Mouse (Mus musculus) urinary bladder, postnatal 25 days (tissue): Measurements from ENCODE around the gene Trmt61a.
"Not testable (repeated sequence)": the region's sequence is repeated elsewhere in the genome, so short reads cannot be mapped to it uniquely, and the experiment has no call there.

Source experiments
- DNase-seq: peaks from one replicate; pipeline ENCODE4 v3.0.0; 2022; ENCODE audit warnings: low spot score

The Trmt61a gene

DNA sequence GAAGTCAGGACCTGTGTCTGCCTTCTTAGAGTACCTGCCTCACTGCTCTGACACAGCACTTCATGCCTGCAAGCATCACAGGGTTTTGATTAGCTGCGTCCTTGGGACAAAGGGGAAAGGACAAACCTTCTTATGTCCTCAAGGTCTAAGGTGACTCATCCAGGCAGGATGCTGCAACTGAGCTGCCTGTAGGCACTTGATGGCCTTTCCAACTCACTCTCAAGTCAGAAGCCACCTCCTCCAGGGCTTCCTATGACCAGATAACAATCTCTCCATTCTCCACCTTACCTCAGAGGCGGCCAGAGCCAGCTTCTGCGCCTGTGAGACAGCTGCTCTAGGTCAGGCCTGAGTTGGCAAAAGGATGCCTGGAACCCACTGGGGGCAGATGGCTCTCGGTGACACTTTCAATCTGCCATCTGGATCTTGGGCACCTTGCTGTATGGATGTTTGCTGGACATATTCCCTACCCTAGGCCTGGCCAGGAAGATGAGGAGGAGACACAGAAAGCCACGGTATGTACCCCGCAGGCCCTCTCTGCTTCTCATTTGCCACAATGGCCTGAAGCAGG, 20.5 kb downstream of the Trmt61a start:
- DNase-seq, result no peak

DNA sequence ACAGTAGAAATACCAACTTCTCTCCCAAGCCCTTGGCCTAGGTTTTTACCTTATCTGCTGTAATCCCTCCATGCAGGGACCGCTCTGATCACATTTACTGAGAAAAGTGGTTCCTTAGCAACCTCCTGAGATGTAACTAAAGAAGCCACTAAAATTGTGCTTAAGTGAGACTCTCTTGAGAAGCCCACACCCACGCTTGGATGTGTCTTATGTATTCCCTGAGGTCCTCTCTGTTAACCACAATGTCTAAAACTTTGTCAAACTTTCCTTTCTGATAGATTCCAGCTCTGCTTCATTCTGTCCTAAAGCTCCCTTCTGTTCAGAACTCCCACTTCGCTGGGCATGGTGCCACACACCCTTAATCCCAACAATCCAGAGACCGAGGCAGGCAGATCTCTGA, 21.6 kb downstream of the Trmt61a start:
- no peak for DNase-seq

DNA sequence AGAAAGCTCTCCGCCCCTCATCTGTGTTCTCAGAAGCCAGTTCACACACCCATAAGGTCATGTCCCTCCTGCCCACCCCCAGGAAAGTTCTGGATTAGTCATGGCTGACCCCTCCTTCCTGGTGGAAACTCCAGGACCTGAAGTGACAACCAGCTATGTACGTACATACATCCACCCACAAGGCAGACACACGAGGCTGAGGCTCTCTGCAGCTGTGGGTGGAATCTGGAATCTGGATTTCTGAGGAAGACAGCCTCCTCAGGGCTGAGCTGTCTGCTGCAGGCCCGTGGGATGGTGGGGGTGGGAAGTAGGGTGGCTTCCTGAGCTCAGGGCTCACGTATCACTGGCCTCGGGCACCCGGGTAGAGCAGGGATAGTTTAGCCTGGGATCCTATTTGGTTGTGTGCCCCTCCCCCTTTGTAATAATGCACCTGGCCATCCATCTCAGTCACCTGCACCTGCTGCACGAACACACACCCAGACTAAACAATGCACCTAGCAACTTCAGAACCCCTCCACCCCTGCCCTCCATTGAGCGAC, 23.1 kb downstream of the Trmt61a start:
- no peak for DNase-seq

DNA sequence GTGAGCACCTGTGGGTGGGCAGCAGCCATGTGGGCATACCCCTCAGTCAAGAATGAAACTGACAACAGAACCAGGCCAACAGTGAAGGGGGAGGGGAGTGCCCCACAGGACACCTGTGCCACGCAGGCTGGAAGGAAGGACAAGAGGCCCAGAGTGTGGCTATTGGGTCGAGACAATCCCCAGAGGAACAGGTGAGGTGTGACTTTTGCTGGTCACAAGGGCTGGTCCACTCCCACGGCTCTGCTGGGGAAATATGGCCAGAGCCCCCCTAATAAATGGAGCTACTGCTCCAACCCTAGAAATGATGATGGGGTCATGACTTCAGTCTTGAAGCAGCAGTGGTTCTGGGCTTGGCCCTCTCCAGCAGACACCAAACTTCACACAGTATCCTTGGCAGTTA, 25.4 kb downstream of the Trmt61a start:
- no peak for DNase-seq

DNA sequence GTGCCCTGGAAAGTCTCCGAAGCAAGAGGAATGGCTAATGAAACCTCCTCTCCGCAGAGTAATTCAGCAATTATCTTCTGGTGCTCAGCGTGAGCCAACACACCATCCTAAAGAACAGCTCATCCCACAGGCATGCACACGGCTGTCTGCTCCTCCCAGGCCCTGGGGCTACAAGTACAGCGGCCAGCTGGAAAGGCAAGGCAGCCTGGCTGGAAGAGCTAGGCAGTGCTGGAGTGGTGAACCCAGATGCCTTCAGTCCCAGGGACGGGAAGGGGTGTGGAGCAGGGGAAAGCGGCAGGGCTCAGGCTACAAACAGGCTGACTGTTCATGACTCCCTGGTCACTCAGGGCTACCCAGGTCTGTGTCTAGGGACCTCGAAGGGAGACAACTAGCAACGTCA, 26.7 kb downstream of the Trmt61a start:
- DNase-seq, result peak; percentile 51

DNA sequence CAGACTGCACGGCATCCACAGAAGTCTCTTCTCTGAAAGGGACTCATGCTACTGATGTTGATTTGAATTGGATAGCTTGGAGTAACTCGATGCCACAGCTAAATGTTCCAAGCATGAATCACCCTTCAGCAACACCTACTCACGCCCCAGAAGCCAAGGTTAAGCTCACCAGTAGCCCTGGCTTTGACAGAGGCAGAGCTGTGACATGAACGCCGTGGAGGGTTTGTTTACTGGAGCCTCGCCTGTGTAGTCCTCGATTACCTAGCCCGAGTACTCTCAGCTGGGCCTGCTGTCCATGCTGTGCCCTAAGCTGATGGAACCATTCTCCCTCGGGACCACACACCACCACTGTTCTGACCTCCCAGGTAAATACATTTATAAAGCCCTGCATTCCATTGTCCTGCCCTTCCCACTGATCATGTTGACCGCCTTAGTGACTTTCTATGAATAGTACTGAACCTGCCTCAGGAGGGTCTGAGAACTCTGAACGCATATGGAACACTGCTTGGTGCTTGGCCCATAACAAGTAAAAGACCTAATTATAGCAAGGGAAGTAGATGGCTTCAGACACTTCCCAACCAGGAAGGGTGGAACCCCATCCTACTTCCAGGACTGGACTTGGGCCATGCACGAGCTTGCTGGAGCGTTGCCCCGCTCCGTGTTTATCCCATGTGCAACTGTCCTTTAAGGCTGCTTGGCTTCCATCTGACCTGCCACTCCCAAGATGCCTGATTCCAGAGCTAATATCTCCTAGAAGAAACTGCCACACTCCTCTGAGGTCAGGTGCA, 27.5 kb downstream of the Trmt61a start:
- peak; percentile 57 for DNase-seq

DNA sequence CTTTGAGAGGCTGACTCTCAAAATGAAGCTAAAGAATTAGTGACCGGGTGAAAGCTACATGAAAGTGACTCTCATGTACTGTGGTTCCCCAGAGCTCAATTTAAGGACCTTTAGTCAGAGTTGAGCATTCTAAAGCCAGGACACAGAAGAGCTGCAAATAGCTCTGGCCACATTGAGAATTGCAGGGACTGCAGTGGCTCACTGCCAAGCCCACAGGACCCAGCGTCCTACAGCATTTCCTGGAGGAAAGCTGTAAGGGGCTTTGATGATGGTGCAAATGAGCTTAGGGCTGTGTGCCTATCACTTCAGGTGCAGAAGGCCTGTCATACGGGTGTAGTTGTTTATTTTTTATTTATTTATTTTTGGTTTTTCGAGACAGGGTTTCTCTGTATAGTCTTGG, 30.3 kb downstream of the Trmt61a start:
- DNase-seq, result no peak

DNA sequence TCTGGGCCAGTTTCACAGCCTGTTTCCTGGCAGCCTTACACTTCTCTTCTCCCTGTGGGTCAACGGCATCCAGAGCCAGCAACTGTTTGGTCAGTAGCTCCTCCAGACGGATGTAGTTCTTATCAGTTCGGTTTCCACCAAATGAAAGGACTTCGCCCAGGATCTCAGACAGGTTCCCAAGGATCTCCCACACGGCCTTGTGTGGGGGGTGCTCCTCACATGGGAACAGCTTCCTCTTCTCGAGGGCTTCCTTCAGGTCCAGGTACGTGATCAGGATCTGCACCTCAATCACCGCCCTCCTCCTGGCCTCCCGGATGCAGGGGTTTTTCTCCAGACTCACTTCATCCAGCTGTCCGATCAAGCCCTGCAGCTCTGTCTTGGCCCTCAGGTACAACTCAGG, 32.2 kb downstream of the Trmt61a start:
- no peak for DNase-seq

DNA sequence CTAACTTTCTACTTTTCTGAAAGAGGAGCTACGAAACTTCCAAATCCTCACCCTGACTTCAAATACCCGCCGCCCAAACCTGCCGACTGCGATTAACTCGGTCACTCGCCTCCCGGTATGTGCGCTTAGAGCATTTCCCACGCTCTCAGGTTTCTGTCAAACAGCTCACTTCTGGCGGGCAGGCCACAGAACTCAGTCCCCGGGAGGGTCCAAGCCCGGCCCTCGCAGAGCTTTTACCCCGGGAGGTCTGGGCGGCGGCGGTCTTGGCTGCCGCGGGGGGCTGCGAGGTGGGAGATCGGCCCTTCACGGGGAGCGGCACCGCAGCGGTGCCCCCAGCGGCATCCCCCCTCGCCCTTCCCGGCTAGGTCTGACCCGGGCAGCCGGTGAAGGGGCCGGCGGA, 34.6 kb downstream of the Trmt61a start:
- no peak for DNase-seq

DNA sequence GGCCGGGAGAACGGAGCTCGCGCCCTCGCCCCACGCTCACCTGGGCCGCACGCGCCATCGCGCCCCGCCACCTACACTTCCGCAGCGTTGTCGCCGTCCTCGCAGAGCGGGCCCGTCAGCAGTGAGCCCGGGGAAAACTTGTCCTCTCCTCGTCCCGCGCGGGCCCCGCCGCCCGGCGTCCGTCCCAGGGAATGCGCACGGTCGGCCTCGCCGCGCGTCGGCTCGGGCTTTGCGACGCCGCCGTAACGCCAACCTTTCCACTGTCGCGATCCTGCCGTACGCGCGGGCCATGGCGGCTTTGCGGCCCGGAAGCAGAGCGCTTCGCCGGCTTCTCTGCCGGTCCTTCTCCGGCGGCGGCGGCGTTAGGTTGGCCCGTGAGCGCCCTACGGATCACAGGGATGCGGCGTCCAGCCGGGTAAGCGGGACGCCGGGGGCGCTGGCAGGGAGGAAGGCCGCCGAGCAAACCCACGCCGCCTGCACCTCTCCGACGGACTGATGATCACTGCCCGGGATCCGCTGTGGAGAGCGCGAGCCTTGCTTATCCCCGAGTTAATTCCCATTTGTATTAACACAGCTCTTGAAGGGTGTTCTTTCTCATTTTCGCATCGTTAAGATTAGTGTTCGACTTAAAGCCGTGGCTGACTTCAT, 35.2 kb downstream of the Trmt61a start, which contains the start of the genes Bag5 and Apopt1:
TSS of gene Bag5 (minus strand) at position 254 of the 648 bp plus-strand sequence.
TSS of gene Apopt1 (plus strand) at position 258 of the 648 bp plus-strand sequence.
- peak; percentile 82 for DNase-seq

DNA sequence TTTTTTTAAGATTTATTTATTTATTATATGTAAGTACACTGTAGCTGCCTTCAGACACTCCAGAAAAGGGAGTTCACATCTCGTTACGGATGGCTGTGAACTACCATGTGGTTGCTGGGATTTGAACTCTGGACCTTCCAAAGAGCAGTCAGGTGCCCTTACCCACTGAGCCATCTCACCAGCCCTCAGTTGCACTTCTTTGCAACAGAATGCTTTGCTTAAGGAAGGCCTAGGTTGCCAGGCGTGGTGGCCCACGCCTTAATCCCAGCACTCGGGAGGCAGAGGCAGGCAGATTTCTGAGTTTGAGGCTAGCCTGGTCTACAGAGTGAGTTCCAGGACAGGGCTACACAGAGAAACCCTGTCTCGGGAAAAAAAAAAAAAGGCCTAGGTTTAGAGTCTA, 36.0 kb downstream of the Trmt61a start:
- DNase-seq, result not testable (repeated sequence)

DNA sequence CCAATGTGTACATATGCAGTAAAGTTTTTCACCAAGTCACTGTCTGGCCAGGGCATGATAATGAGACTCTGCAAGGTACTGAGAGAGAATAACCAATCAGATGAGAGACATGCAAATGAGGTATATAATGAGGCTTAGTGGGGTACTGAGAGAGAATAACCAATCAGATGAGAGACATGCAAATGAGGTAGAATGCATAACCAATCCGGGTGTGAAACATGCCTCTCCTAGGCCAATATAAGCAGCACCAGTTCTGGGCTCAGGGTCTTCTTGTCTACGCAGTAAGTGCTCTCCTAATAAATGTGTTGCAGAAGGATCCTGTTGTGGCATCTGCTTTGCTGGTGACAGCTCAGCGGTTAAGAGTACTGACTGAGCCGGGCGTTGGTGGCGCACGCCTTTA, 38.6 kb downstream of the Trmt61a start:
- no peak for DNase-seq

DNA sequence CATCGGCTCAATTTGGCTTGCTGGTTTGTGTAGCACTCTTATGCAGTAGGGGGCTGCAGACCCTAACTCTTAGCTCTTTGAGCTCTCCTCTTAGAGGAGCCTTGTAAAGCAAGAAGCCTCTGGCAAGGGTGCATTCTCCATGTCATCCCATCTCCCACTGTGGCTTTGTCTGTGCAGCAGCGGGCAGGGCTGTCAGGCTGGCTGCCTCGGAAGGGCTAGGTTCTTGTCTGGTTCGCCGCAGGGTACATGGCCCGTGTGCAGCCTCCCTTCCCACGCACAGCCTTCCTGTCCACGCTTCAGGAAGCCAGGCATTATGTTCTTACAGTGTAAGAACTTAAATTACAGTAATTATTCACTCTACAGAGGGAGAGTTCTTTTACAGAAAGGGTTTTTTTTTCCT, 40.8 kb downstream of the Trmt61a start:
- no peak for DNase-seq

DNA sequence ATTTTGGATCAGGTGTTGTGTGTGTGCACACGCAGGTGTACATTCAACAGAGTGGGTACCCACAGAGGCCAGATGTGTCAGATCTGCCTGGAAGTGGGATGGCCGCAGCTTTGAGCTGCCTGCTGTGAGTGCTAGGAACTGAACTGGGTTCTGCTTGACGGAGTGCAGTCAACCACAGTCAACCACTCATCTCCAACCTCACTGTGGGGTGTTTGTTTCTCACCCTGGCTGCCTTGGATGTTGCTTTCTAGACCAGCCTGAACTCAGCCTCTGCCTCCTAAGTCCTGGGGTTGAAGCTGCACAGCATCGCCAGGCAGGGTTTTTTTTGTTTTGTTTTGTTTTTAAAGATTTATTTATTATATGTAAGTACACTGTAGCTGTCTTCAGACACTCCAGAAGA, 42.3 kb downstream of the Trmt61a start:
- no peak for DNase-seq

DNA sequence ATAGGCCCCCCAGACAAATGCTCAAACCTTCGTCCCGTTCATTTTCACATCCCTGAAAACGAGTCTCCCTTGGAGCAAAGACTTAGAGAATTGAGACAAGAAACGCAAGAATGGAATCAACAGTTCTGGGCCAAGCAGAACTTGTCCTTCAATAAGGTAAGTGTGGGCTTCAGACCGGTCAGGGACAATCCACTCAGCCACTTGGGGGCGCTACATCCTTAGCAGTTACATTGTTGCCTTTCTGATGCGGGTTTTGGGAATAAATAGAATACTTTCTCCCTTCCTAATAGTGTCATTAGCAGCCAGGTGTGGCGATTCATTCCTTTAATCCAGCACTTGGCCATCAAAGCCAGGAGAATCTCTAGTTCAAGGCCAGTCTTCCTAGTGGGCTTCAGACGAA, 44.7 kb downstream of the Trmt61a start:
- DNase-seq, result peak; percentile 50

DNA sequence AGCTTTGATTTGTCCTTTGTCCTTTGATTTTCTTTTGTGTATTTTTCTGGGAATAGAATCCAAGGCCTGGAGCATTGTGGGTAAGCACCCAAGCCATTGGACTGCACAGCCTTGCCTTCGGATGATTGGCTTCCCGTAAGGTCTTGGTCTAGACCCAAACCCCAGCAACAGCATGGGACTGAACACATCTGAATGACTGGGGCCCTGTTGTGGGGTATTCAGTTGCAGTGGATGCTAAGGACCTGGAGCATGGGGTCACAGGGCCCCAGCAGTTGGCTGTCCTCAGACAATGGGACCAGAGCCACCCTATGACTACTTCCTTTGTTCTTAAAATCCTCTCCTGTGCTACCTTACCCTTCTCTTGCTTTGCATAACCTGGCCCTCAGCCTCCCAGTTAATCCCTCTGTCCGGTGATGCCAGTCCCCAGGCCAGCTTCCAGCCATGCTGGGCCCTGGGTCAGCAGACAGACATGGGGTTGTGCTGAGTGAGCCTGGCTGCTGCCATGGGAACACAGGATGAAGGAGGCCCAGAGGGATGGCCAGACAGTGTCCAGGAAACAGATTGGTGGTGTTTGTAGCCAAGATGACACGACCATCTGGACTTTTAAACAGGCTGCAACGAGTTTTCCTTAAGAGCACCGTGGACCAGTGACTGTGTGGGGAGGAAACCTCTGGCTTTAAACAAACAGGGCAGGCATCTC, 46.9 kb downstream of the Trmt61a start:
- DNase-seq, result no peak

DNA sequence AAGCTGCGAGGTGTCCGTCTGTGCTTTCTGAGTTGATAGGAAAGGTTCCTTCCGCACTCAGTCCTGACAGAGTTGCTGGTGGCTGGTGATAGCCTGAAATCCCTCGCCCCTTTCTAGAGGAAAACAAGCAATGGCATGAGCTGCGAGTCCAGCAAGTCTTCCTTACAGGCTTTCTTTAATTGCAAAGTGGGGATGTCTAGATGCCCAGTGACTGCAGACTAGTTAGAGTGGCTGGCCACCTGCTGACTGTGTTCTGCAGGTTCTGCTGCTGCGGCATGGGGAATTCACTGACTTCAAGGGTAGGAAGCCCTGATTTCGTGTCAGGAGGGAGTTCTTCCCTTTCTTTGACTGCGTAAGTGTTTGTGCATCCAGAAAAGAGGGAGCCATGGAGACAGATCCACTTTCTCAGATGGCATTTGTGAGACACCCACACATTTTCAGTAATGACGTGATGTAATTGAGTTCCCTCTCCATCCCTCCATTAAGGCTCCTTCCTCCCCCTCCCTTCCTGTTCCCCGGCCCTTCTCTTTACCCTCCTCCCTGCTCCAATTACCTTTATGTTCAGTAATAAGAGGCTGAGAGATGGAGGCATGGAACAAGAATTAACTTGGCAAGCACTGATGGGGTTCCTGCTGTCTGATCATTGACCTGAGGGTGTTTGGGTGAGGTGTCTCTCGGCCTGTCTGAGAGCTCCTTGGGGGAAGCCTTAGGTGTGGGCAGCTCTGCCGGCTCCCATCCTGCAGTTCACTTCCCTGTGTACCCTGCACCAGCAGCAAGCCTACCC, 47.6 kb downstream of the Trmt61a start:
- DNase-seq, result no peak

DNA sequence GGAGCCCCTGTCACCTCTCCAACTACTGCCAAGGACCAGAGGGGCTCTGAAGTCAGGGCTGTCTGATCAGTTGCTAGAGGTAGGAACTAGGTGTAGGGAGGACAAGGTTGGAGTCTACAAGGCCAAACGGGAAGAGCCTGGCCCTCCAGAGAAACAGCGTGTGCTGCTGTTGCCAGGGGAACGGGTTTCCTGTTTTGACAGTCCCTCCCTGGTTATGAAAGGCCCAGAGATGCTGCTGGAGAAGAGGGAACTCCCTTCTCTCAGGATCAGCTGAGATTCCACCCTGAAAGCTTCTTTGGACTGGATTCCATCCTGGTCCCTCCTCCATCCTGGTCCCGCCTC, 48.2 kb downstream of the Trmt61a start:
- no peak for DNase-seq

DNA sequence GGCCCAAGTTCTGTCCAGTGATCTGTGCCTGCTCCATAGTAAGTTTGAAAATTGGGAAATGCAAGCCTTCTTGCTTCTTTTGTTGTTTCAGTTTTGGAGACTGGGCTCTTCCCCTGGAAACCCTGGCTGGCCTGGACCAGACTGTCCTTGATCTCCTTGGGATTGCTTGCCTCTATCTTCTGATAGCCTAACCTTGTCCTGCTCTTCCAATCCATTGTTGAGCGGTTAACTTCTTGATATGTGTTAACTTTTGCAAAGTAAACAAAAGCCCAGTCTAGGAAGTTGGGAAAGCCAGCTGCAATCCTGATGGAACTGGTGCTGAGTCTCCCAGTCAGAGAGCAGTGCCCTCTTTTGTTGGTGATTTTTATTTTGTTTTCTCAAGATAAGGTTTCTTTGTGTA, 50.1 kb downstream of the Trmt61a start:
- DNase-seq, result no peak

DNA sequence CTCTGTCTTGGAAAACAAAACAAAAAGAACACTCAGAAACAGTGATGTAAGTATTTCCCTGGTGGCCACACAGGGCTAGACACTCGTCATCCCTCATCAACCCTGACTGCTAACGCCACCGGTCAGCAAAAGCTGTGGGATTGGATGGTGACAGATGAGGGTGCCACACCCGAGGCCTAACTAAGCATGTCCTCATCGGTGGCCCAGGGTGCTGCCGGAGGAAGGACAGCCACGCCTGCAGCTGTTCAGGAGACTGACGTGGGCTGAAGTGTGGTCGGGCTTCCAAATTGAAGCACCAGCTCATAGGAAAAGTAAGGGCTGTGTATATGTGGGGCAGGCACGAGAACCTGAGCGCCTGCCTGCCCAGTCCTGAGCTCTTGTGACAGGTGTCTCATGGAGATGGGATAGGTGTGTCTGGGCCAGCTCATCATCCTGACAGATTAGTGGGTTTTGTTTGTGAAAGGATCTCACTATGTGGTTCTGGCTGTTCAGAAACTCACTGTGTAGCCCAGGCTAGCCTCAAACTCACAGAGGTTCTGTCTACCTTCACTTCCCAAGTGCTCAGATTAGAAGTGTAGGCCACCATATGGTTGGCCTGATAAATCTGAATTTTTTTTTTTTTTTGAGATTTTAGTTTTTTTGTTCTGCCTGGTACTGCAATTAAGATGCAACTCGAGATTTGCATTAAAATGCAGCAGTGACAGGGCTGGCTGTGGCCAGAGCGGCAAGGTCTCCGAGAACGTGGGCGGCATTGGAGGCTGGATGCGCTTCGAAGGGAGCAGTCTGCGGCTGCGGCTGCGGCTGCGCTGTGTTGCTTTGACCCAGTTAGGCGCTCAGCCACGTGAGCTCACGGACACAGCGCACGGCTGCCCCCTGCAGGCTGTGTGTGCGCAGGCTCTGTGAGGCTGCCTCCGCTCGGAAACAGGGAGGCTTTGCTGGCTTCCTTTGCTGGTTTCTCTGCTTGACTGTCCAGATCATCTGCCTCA, 54.2 kb downstream of the Trmt61a start:
- DNase-seq, result peak; percentile 86
